Mouse (Mus musculus): ENCODE measurements around the gene Gm960. TPM values are rescaled to one million over a fixed set of nuclear protein-coding genes. Genes with fewer than 3 reads are reported as not detected.
"Not testable (repeated sequence)": the region's sequence is repeated elsewhere in the genome, so short reads cannot be mapped to it uniquely, and the experiment has no call there.

The Gm960 gene
- polyA plus RNA-seq, 1 experiment from 2014 or later, result 3.1 TPM

GRCm38 (mm10) chr19:4596071-4596470 lies 102.4 kb downstream of the Gm960 start:
- Histone ChIP-seq H3K36me3 (no peaks in the 10 kb centered on the region), H3K9me3 (no peaks in the 10 kb centered on the region), H3K27me3 (ENCODE audit: insufficient read depth, poor library complexity, severe bottlenecking) (no peaks in the 10 kb centered on the region), H3K4me1 (replicated peaks) (peaks cover 9% of the 10 kb centered on the region; the same call in 1 of the 2 replicates), H3K27ac (no peak overlapping the region), H3K4me3 (no peak overlapping the region)
- DNase-seq (ENCODE audit: low spot score), result no peak
- 76% methylated on average over 2 of the region's 2 CpGs for WGBS

- Histone ChIP-seq H3K4me1 (replicated peaks) (peaks cover 9% of the 10 kb centered on the region; the same call in 1 of the 2 replicates), H3K36me3 (no peaks in the 10 kb centered on the region), H3K27me3 (ENCODE audit: insufficient read depth, poor library complexity, severe bottlenecking) (no peaks in the 10 kb centered on the region), H3K9me3 (no peaks in the 10 kb centered on the region), H3K4me3 (no peak overlapping the region), H3K27ac (no peak overlapping the region)
- DNase-seq (ENCODE audit: low spot score), result no peak
- WGBS, result 57% methylated on average over 7 of the region's 7 CpGs
Measured at GRCm38 (mm10) chr19:4593792-4594522, 104.5 kb downstream of the Gm960 start.

GRCm38 (mm10) chr19:4590025-4590424 lies 108.4 kb downstream of the Gm960 start:
- no peaks in the 10 kb centered on the region for H3K36me3 ChIP-seq
- H3K9me3 ChIP-seq, result no peaks in the 10 kb centered on the region
- no peaks in the 10 kb centered on the region for H3K27me3 ChIP-seq (ENCODE audit: insufficient read depth, poor library complexity, severe bottlenecking)
- H3K4me3 ChIP-seq, result no peak overlapping the region
- 89% methylated on average over 3 of the region's 3 CpGs for whole genome bisulfite sequencing
- peaks cover 9% of the 10 kb centered on the region; the same call in 1 of the 2 replicates for H3K4me1 ChIP-seq (replicated peaks)
- no peak for DNase-seq (ENCODE audit: low spot score)
- no peak overlapping the region for H3K27ac ChIP-seq

- 80% methylated on average over 1 of the region's 1 CpGs for WGBS
- Histone ChIP-seq H3K36me3 (no peaks in the 10 kb centered on the region), H3K4me3 (no peak overlapping the region), H3K27ac (no peak overlapping the region), H3K27me3 (ENCODE audit: insufficient read depth, poor library complexity, severe bottlenecking) (no peaks in the 10 kb centered on the region), H3K9me3 (no peaks in the 10 kb centered on the region), H3K4me1 (replicated peaks) (peaks cover 9% of the 10 kb centered on the region; the same call in 1 of the 2 replicates)
- DNase-seq (ENCODE audit: low spot score), result no peak
Measured at GRCm38 (mm10) chr19:4589081-4589480, 109.4 kb downstream of the Gm960 start.

GRCm38 (mm10) chr19:4588430-4588829 lies 110.0 kb downstream of the Gm960 start:
- no peak overlapping the region for H3K27ac ChIP-seq
- H3K4me1 ChIP-seq (replicated peaks), result 0 out of 2 replicates have a peak, but pooled peaks cover 2% of the 10 kb centered on the region
- no peak overlapping the region for H3K4me3 ChIP-seq
- DNase-seq (ENCODE audit: low spot score), result no peak
- H3K27me3 ChIP-seq (ENCODE audit: insufficient read depth, poor library complexity, severe bottlenecking), result no peaks in the 10 kb centered on the region
- H3K9me3 ChIP-seq, result no peaks in the 10 kb centered on the region
- 72% methylated on average over 3 of the region's 3 CpGs for WGBS
- no peaks in the 10 kb centered on the region for H3K36me3 ChIP-seq

- 0 out of 2 replicates have a peak, but pooled peaks cover 2% of the 10 kb centered on the region for H3K4me1 ChIP-seq (replicated peaks)
- H3K27me3 ChIP-seq (ENCODE audit: insufficient read depth, poor library complexity, severe bottlenecking), result no peaks in the 10 kb centered on the region
- H3K27ac ChIP-seq, result no peak overlapping the region
- no peaks in the 10 kb centered on the region for H3K9me3 ChIP-seq
- no peaks in the 10 kb centered on the region for H3K36me3 ChIP-seq
- no peak overlapping the region for H3K4me3 ChIP-seq
- WGBS, result 65% methylated on average over 2 of the region's 2 CpGs
- DNase-seq (ENCODE audit: low spot score), result no peak
Measured at GRCm38 (mm10) chr19:4587426-4587825, 111.0 kb downstream of the Gm960 start.

GRCm38 (mm10) chr19:4586783-4587182 lies 111.7 kb downstream of the Gm960 start:
- H3K9me3 ChIP-seq; DNase-seq (ENCODE audit: low spot score); H3K27me3 ChIP-seq (ENCODE audit: insufficient read depth, poor library complexity, severe bottlenecking); H3K4me1 ChIP-seq (replicated peaks); H3K4me3 ChIP-seq; H3K27ac ChIP-seq; H3K36me3 ChIP-seq: not testable (repeated sequence)

GRCm38 (mm10) chr19:4583856-4584255 lies 114.6 kb downstream of the Gm960 start:
- WGBS, result 74% methylated on average over 2 of the region's 2 CpGs
- Histone ChIP-seq H3K27me3 (ENCODE audit: insufficient read depth, poor library complexity, severe bottlenecking) (no peaks in the 10 kb centered on the region), H3K27ac (no peak overlapping the region), H3K9me3 (no peaks in the 10 kb centered on the region), H3K36me3 (no peaks in the 10 kb centered on the region), H3K4me1 (replicated peaks) (0 out of 2 replicates have a peak, but pooled peaks cover 2% of the 10 kb centered on the region), H3K4me3 (no peak overlapping the region)
- DNase-seq (ENCODE audit: low spot score), result no peak

GRCm38 (mm10) chr19:4579296-4579695 lies 119.2 kb downstream of the Gm960 start:
- H3K4me3 ChIP-seq, result no peak overlapping the region
- whole genome bisulfite sequencing, result 79% methylated on average over 5 of the region's 5 CpGs
- no peaks in the 10 kb centered on the region for H3K36me3 ChIP-seq
- H3K9me3 ChIP-seq, result no peaks in the 10 kb centered on the region
- H3K27me3 ChIP-seq (ENCODE audit: insufficient read depth, poor library complexity, severe bottlenecking), result no peaks in the 10 kb centered on the region
- no peaks in the 10 kb centered on the region for H3K4me1 ChIP-seq (replicated peaks)
- DNase-seq (ENCODE audit: low spot score), result no peak
- H3K27ac ChIP-seq, result no peak overlapping the region

GRCm38 (mm10) chr19:4578799-4579198 lies 119.7 kb downstream of the Gm960 start:
- H3K4me3 ChIP-seq, result no peak overlapping the region
- WGBS, result 83% methylated on average over 2 of the region's 2 CpGs
- H3K27me3 ChIP-seq (ENCODE audit: insufficient read depth, poor library complexity, severe bottlenecking), result no peaks in the 10 kb centered on the region
- no peaks in the 10 kb centered on the region for H3K4me1 ChIP-seq (replicated peaks)
- no peak for DNase-seq (ENCODE audit: low spot score)
- no peaks in the 10 kb centered on the region for H3K36me3 ChIP-seq
- H3K27ac ChIP-seq, result no peak overlapping the region
- H3K9me3 ChIP-seq, result no peaks in the 10 kb centered on the region

Other genes with a start within 250 kb of the Gm960 start
- gene Syt12, start 221.2 kb downstream of the Gm960 start, polyA plus RNA-seq (2016; fragmentation: Nextera tagmentation; extraction: Ambion mirVana), result 1.2 and 1.6 TPM in 2 replicates
- gene 2010003K11Rik, start 200.1 kb downstream of the Gm960 start, polyA plus RNA-seq (2016; fragmentation: Nextera tagmentation; extraction: Ambion mirVana), result 0.13 TPM in 1 of 2 replicates, not detected in the other
- gene Pcx, start 188.2 kb downstream of the Gm960 start, polyA plus RNA-seq (2016; fragmentation: Nextera tagmentation; extraction: Ambion mirVana), result 23.1 and 25.5 TPM in 2 replicates
- gene Lrfn4, start 83.0 kb downstream of the Gm960 start, polyA plus RNA-seq (2016; fragmentation: Nextera tagmentation; extraction: Ambion mirVana), result 5.9 and 8.2 TPM in 2 replicates
- 80.0 and 81.4 TPM in 2 replicates for gene Rce1, start 73.0 kb downstream of the Gm960 start, polyA plus RNA-seq (2016; fragmentation: Nextera tagmentation; extraction: Ambion mirVana)
- gene Sptbn2, start 12.5 kb upstream of the Gm960 start, polyA plus RNA-seq (2016; fragmentation: Nextera tagmentation; extraction: Ambion mirVana), result 12.7 and 20.6 TPM in 2 replicates
- gene Rbm4b, start 57.8 kb upstream of the Gm960 start, polyA plus RNA-seq (2016; fragmentation: Nextera tagmentation; extraction: Ambion mirVana), result 108 and 124 TPM in 2 replicates
- 104 and 106 TPM in 2 replicates for gene Rbm4, start 95.2 kb upstream of the Gm960 start, polyA plus RNA-seq (2016; fragmentation: Nextera tagmentation; extraction: Ambion mirVana)
- gene Gm21992, start 112.9 kb upstream of the Gm960 start, polyA plus RNA-seq (2016; fragmentation: Nextera tagmentation; extraction: Ambion mirVana), result 26.7 and 30.0 TPM in 2 replicates
- gene Rbm14, start 113.0 kb upstream of the Gm960 start, polyA plus RNA-seq (2016; fragmentation: Nextera tagmentation; extraction: Ambion mirVana), result 126 and 130 TPM in 2 replicates
- 46.9 and 49.6 TPM in 2 replicates for gene Ccs, start 140.7 kb upstream of the Gm960 start, polyA plus RNA-seq (2016; fragmentation: Nextera tagmentation; extraction: Ambion mirVana)
- gene Ccdc87, start 140.7 kb upstream of the Gm960 start, polyA plus RNA-seq (2016; fragmentation: Nextera tagmentation; extraction: Ambion mirVana), result 0.11 and 0.33 TPM in 2 replicates
- 38.8 and 52.5 TPM in 2 replicates for gene Ctsf, start 156.5 kb upstream of the Gm960 start, polyA plus RNA-seq (2016; fragmentation: Nextera tagmentation; extraction: Ambion mirVana)
- gene Actn3, start 179.2 kb upstream of the Gm960 start, polyA plus RNA-seq (2016; fragmentation: Nextera tagmentation; extraction: Ambion mirVana), result 3.8 and 12.1 TPM in 2 replicates
- gene Zdhhc24, start 180.0 kb upstream of the Gm960 start, polyA plus RNA-seq (2016; fragmentation: Nextera tagmentation; extraction: Ambion mirVana), result 17.6 and 19.5 TPM in 2 replicates
- 7.9 and 8.3 TPM in 2 replicates for gene Bbs1, start 208.0 kb upstream of the Gm960 start, polyA plus RNA-seq (2016; fragmentation: Nextera tagmentation; extraction: Ambion mirVana)
- gene Dpp3, start 229.6 kb upstream of the Gm960 start, polyA plus RNA-seq (2016; fragmentation: Nextera tagmentation; extraction: Ambion mirVana), result 204 and 218 TPM in 2 replicates
- gene Peli3, start 244.5 kb upstream of the Gm960 start, polyA plus RNA-seq (2016; fragmentation: Nextera tagmentation; extraction: Ambion mirVana), result 2.1 and 3.7 TPM in 2 replicates

All from hindbrain, embryonic 10.5 days (tissue).